ENCODE assay signal across 1 mouse cellular context in genomic region chr6:34868507-34869217, GRCm38 (mm10).
TF ChIP-seq lines count a peak whose summit lies in the region.

No protein-coding gene starts in this region.

TF ChIP-seq in myocyte, 11 proteins besides CTCF, POLR2A, EP300 and RAD21:
- TF ChIP-seq MYOG (IDR thresholded peaks at IDR 0.05; ENCODE audit: control insufficient read depth in 1 of 3, insufficient read depth in 1 of 3, insufficient read length in 2 of 3, low read depth in 2 of 3) (peak in 1 of 3 experiments; percentile 24), MAX (IDR thresholded peaks at IDR 0.05; ENCODE audit: low read depth) (no peak), POLR2AphosphoS2 (IDR thresholded peaks at IDR 0.05; ENCODE audit: insufficient read length, low read depth) (no peak), MYOD1 (IDR thresholded peaks at IDR 0.05; ENCODE audit: control insufficient read depth in 1 of 3, insufficient read length in 2 of 3, low read depth in 2 of 3) (peak in 1 of 3 experiments; percentile 39)
